Mouse (Mus musculus): ENCODE results near the gene Olfr545. TPM values are rescaled to one million over a fixed set of nuclear protein-coding genes. Genes with fewer than 3 reads are reported as not detected.

The Olfr545 gene
- total RNA-seq, 2 experiments from 2014 or later = not detected

DNA sequence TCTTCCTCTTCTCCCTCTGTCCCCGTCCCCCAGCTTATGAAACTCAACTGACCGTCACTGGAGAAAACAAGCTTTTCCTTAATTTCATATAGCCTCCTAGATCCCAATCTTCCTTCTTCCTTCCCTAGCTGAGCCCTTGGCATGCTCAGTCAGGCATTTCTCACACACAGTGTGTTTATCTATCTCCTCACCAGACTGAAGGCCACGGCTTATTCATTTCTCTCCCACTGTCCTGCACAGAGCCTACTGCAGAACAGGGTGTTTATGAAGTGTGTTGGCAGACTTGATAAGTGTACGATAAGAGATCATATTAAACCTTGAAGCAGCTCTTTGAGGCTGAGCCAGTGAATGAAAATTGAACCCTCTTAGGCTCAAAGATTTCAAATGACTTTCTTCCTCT, 18.6 kb downstream of the Olfr545 start:
- ATAC-seq (replicated peaks; ENCODE audit: low FRiP score, low TSS enrichment, poor library complexity, severe bottlenecking) = no peak

DNA sequence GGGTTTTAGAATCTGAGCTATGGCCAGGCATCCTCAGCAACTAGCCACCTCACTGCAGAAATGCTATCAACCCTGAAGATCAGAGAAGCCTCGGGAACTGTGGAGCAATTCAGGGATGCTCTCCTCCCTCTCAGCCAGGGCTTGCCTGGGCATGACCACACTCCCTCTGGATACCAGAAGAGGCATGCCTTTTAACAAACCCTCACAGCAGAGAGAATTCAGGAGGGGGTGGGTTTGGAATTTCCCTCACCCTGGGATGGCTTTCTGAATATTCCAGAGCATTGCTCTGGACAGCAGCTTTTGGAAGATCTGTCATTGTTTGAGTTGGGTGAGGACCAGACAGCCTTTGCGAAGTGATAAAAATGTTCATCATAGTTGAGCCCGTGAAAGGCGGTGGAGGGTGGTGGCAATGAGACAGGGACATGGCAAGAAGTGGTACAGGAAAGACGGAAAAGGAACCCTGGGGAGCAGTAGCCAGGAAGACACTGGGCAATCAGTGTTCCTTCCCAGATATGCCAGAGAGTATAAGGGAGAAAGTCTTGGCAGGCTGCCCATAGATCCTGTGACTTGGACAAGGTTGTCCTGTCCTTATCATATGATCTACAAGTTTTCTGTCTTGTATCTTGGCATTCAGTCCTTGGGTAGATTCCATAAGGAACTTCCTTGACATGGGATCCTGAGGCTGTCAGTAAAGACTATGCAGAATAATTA, 19.9 kb downstream of the Olfr545 start:
- no peak for ATAC-seq (replicated peaks; ENCODE audit: low FRiP score, low TSS enrichment, poor library complexity, severe bottlenecking)

GRCm38 (mm10) chr7:102478926-102479325, 20.4 kb downstream of the Olfr545 start:
- no peak for ATAC-seq (replicated peaks; ENCODE audit: low FRiP score, low TSS enrichment, poor library complexity, severe bottlenecking)

DNA sequence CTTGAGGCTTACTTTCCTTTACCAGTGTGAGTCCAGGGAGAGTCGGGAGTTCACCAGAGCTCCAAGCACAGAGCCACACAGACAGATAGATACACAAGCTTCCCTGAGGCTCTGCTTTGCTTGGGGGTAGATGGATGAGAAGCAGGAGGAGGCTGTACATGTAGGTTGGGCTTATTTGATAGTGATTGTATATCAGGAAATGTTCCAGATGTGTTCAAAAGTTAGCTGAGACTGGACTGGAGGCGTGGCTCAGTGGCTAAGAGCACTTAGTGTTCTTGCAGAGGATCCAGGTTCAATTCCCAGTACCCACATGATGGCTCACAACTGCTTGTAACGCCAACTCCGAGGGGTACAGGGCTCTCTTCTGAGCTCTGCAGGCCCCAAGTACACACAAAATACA, 20.9 kb downstream of the Olfr545 start:
- ATAC-seq (replicated peaks; ENCODE audit: low FRiP score, low TSS enrichment, poor library complexity, severe bottlenecking) = 0 out of 2 replicates have a peak, but pooled peaks have one; percentile 21

DNA sequence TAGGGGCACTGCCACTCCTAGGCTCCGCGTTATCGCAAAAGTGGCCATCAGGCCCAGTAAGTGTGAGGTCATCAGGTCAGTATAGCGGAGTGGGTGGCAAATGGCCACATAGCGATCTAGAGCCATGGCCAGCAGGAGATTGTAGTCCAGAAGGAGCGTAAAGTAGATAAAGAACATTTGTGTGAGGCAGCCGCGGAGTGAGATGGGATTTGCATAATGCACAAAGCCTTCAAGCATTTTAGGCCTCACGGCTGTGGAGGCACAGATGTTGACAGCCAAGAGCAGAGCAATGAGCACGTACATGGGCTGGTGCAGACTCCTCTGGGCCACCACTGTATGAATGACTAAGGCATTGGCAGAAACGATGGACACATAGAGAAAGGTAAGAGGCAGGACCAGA, 22.0 kb downstream of the Olfr545 start:
- 0 out of 2 replicates have a peak, but pooled peaks have one; percentile 22 for ATAC-seq (replicated peaks; ENCODE audit: low FRiP score, low TSS enrichment, poor library complexity, severe bottlenecking)

- no peak for ATAC-seq (replicated peaks; ENCODE audit: low FRiP score, low TSS enrichment, poor library complexity, severe bottlenecking)
These were observed 22.8 kb downstream of the Olfr545 start for GRCm38 (mm10) chr7:102476601-102477000.

GRCm38 (mm10) chr7:102472675-102473074, 26.7 kb downstream of the Olfr545 start:
- no peak for ATAC-seq (replicated peaks; ENCODE audit: low FRiP score, low TSS enrichment, poor library complexity, severe bottlenecking)

DNA sequence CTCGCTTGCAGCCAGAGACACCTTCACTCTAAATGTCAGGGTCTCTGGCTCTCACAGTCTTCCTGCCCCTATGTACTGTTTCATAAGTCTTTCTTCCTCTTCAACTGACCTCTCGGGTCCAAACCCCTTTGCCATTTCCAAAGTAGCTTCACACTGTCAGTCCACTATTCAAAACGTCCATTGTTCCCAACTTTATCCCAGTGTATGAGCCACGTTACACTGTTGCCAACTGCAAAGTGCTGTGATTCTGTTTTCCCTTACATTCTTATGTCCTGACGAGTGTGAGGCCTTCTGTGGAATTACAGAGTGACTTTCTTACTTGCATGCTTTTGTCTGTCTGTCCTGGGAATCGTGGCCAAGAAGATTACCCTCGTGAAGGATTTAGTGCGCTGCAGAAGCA, 31.8 kb downstream of the Olfr545 start:
- no peak for ATAC-seq (replicated peaks; ENCODE audit: low FRiP score, low TSS enrichment, poor library complexity, severe bottlenecking)

GRCm38 (mm10) chr7:102458618-102459380, 40.6 kb downstream of the Olfr545 start:
- no peak for ATAC-seq (replicated peaks; ENCODE audit: low FRiP score, low TSS enrichment, poor library complexity, severe bottlenecking)

DNA sequence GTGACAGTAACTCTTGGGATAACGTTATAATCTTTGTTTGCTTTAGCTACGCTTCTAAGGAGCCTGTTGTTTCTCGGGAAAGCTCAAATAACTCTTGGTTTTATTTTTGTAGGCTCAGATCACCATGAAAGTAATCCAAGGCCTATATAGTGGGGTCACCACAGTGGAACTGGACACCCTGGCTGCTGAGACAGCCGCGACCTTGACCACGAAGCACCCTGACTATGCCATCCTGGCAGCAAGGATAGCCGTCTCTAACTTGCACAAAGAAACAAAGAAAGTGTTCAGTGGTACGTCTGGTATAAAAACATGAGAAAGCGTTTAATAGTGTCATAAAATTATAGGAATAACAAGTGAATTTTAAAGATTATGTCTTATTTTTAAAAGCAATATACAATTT, 52.9 kb downstream of the Olfr545 start:
- no peak for ATAC-seq (replicated peaks; ENCODE audit: low FRiP score, low TSS enrichment, poor library complexity, severe bottlenecking)

DNA sequence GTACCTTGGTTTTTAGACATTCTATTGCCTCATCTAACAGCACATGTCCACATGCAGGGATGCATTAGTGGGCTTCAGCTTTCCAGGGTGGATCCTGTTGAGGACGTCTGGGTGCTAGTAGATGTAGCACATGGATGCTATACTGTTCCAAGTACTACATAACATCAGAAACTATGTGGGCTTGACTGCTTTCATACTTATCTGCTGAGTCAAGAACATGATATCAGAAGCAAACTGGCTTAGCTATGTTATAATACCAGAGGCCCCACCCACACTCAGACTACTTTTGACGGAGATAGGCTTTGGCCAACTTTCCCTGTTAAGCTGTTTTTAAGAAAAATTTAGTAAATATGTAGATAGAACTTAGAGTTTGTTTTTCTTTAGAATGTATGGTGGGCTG, 55.1 kb downstream of the Olfr545 start:
- ATAC-seq (replicated peaks; ENCODE audit: low FRiP score, low TSS enrichment, poor library complexity, severe bottlenecking) = peak; percentile 77

- ATAC-seq (replicated peaks; ENCODE audit: low FRiP score, low TSS enrichment, poor library complexity, severe bottlenecking) = no peak
These were observed 56.9 kb downstream of the Olfr545 start for GRCm38 (mm10) chr7:102442432-102442831.

DNA sequence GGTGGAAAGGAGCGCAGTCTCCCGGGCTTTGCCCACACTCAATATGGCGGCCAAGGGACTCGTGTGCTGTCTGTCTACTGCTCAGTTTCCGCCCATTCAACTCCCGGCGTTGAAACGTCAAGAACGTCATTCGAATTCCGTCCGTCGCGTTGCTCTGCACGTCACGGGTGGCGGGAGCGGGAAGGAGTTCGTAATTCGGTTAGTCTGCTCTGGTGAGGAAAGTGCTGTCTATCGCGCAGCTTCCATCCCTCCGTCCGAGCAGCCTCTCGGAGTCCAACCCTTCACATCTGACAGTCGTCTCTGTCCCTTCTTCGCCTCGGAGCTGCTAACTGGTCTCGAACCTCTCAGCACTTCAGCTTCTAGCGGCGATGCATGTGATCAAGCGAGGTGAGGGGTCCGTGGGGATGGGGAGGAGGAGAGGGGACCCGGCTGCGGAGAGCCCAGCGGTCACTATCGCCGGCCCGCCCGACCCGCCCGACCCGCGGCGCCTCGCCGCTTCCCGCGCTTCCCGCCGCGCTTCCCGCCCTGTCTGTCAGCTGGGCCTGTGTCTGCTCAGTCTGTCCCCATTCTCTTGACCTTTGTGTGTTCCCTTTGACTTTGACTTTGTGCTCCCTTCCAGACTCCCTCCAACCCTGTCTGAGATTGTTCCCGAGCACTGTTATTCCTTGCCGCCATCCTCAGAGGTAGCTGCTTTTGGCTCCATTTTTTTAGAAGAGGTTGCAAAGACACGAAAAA, 57.5 kb downstream of the Olfr545 start, which contains the start of gene Rrm1:
Rrm1 (plus strand) TSS at position 39 of the 735 bp plus-strand sequence.
- ATAC-seq (replicated peaks; ENCODE audit: low FRiP score, low TSS enrichment, poor library complexity, severe bottlenecking) = peak; percentile 91

Other genes starting within 250 kb of the Olfr545 start
- 145 and 157 TPM in 2 replicates for gene Rhog, start 243.5 kb downstream of the Olfr545 start, total RNA-seq (2014; fragmentation: Nextera tagmentation)
- 20.5 and 38.6 TPM in 2 replicates for gene Rhog, start 243.5 kb downstream of the Olfr545 start, total RNA-seq (2017)
- 23.4 and 37.7 TPM in 2 replicates for gene Stim1, start 231.8 kb downstream of the Olfr545 start, total RNA-seq (2014; fragmentation: Nextera tagmentation)
- 18.4 and 19.4 TPM in 2 replicates for gene Stim1, start 231.8 kb downstream of the Olfr545 start, total RNA-seq (2017)
- 270 and 301 TPM in 2 replicates for gene Rrm1, start 57.9 kb downstream of the Olfr545 start, total RNA-seq (2014; fragmentation: Nextera tagmentation)
- 1,022 TPM in 2 replicates for gene Rrm1, start 57.9 kb downstream of the Olfr545 start, total RNA-seq (2017)
- gene Olfr543, start 17.9 kb downstream of the Olfr545 start, total RNA-seq (2014; fragmentation: Nextera tagmentation) = not detected in 2 replicates
- 0.09 TPM in 1 of 2 replicates, not detected in the other for gene Olfr543, start 17.9 kb downstream of the Olfr545 start, total RNA-seq (2017)
- not detected in 2 replicates for gene Olfr544, start 11.3 kb downstream of the Olfr545 start, total RNA-seq (2014; fragmentation: Nextera tagmentation)
- 0.05 TPM in 1 of 2 replicates, not detected in the other for gene Olfr544, start 11.3 kb downstream of the Olfr545 start, total RNA-seq (2017)
- not detected in 2 replicates for gene Olfr547, start 35.2 kb upstream of the Olfr545 start, total RNA-seq (2014; fragmentation: Nextera tagmentation)
- gene Olfr547, start 35.2 kb upstream of the Olfr545 start, total RNA-seq (2017) = not detected in 2 replicates
- gene Olfr548-ps1, start 41.3 kb upstream of the Olfr545 start, total RNA-seq (2014; fragmentation: Nextera tagmentation) = not detected in 2 replicates
- not detected in 2 replicates for gene Olfr548-ps1, start 41.3 kb upstream of the Olfr545 start, total RNA-seq (2017)
- gene Olfr549, start 50.3 kb upstream of the Olfr545 start, total RNA-seq (2014; fragmentation: Nextera tagmentation) = not detected in 2 replicates
- gene Olfr549, start 50.3 kb upstream of the Olfr545 start, total RNA-seq (2017) = not detected in 2 replicates
- gene Trim21, start 65.9 kb upstream of the Olfr545 start, total RNA-seq (2014; fragmentation: Nextera tagmentation) = 10.2 and 20.0 TPM in 2 replicates
- gene Trim21, start 65.9 kb upstream of the Olfr545 start, total RNA-seq (2017) = 24.0 and 31.5 TPM in 2 replicates
- not detected in 2 replicates for gene Olfr550, start 71.9 kb upstream of the Olfr545 start, total RNA-seq (2014; fragmentation: Nextera tagmentation)
- 0.04 TPM in 1 of 2 replicates, not detected in the other for gene Olfr550, start 71.9 kb upstream of the Olfr545 start, total RNA-seq (2017)
- not detected in 2 replicates for gene Olfr551, start 92.3 kb upstream of the Olfr545 start, total RNA-seq (2014; fragmentation: Nextera tagmentation)
- not detected in 2 replicates for gene Olfr551, start 92.3 kb upstream of the Olfr545 start, total RNA-seq (2017)
- gene Olfr552, start 98.2 kb upstream of the Olfr545 start, total RNA-seq (2014; fragmentation: Nextera tagmentation) = 0.20 TPM in 1 of 2 replicates, not detected in the other
- not detected in 2 replicates for gene Olfr552, start 98.2 kb upstream of the Olfr545 start, total RNA-seq (2017)
- not detected in 2 replicates for gene Olfr553, start 118.6 kb upstream of the Olfr545 start, total RNA-seq (2014; fragmentation: Nextera tagmentation)
- not detected in 2 replicates for gene Olfr553, start 118.6 kb upstream of the Olfr545 start, total RNA-seq (2017)
- not detected in 2 replicates for gene Olfr554, start 138.9 kb upstream of the Olfr545 start, total RNA-seq (2014; fragmentation: Nextera tagmentation)
- gene Olfr554, start 138.9 kb upstream of the Olfr545 start, total RNA-seq (2017) = not detected in 2 replicates
- gene Olfr555, start 159.2 kb upstream of the Olfr545 start, total RNA-seq (2014; fragmentation: Nextera tagmentation) = not detected in 2 replicates
- gene Olfr555, start 159.2 kb upstream of the Olfr545 start, total RNA-seq (2017) = not detected in 2 replicates
- gene Olfr556, start 165.3 kb upstream of the Olfr545 start, total RNA-seq (2014; fragmentation: Nextera tagmentation) = not detected in 2 replicates
- gene Olfr556, start 165.3 kb upstream of the Olfr545 start, total RNA-seq (2017) = not detected in 2 replicates
- gene Trim68, start 187.8 kb upstream of the Olfr545 start, total RNA-seq (2014; fragmentation: Nextera tagmentation) = 6.7 and 8.4 TPM in 2 replicates
- 1.8 and 6.0 TPM in 2 replicates for gene Trim68, start 187.8 kb upstream of the Olfr545 start, total RNA-seq (2017)
- not detected in 2 replicates for gene Olfr557, start 196.3 kb upstream of the Olfr545 start, total RNA-seq (2014; fragmentation: Nextera tagmentation)
- gene Olfr557, start 196.3 kb upstream of the Olfr545 start, total RNA-seq (2017) = not detected in 2 replicates
- gene Olfr558, start 202.6 kb upstream of the Olfr545 start, total RNA-seq (2014; fragmentation: Nextera tagmentation) = not detected in 2 replicates
- not detected in 2 replicates for gene Olfr558, start 202.6 kb upstream of the Olfr545 start, total RNA-seq (2017)
- not detected in 2 replicates for gene Olfr33, start 219.5 kb upstream of the Olfr545 start, total RNA-seq (2014; fragmentation: Nextera tagmentation)
- not detected in 2 replicates for gene Olfr33, start 219.5 kb upstream of the Olfr545 start, total RNA-seq (2017)
- gene Olfr559, start 227.9 kb upstream of the Olfr545 start, total RNA-seq (2014; fragmentation: Nextera tagmentation) = not detected in 2 replicates
- gene Olfr559, start 227.9 kb upstream of the Olfr545 start, total RNA-seq (2017) = not detected in 2 replicates